ENCODE assay signal across 14 mouse cellular contexts in genomic region chr12:73762762-73763161, GRCm38 (mm10).
"Had no signal": no experiment of that assay in that cellular context is flagged by ENCODE, and none has a peak within 500 bp of the region (broad histone marks: within the 10 kb centered on the region; RNA-seq: fewer than 3 reads in every experiment).

No protein-coding gene starts in this region.

- H3K27ac ChIP-seq: layer of hippocampus, adult 2 months; limb, embryonic 10.5 days; liver, embryonic 15.5 days; lung, embryonic 15.5 days; macrophage; midbrain, embryonic 15.5 days; neural tube, embryonic 12.5 days; stomach, postnatal 0 days had no signal

- DNase-seq: kidney, adult 8-10 months; kidney, postnatal 4 days; lung, postnatal 14 days; thymus, adult 18-20 months; thymus, postnatal 14 days had no signal

- H3K4me3 ChIP-seq: layer of hippocampus, adult 2 months; limb, embryonic 10.5 days; liver, embryonic 15.5 days; lung, embryonic 15.5 days; megakaryocyte, embryonic 14.5 days; midbrain, embryonic 15.5 days; neural tube, embryonic 12.5 days had no signal
